Mouse (Mus musculus): ENCODE results near the gene Emg1.

- TF ChIP-seq CTCF (IDR thresholded peaks at IDR 0.05; ENCODE audit: insufficient read depth, low read length), result no peak
- TF ChIP-seq POLR2A (IDR thresholded peaks at IDR 0.05; ENCODE audit: borderline replicate concordance, extremely low read depth, low read depth, low read length), result no peak
Measured at GRCm38 (mm10) chr6:124758849-124759232, 46.9 kb upstream of the Emg1 start.
